Mouse (Mus musculus) layer of hippocampus, postnatal 36 days (tissue): ENCODE measurements at regions not wholly inside any gene's neighbourhood (a gene's known extent, or its start where the extent isn't known, plus 50 kb on each side); places are given as distances from the start of the nearest gene placed in this dataset.
A peak's percentile ranks its signal among the peaks of the same experiment; 100 is the strongest.

ENCODE experiments used
- DNase-seq, 2 experiments: peaks; one replicate each; pipeline ENCODE4 v3.0.0; 2022

DNA sequence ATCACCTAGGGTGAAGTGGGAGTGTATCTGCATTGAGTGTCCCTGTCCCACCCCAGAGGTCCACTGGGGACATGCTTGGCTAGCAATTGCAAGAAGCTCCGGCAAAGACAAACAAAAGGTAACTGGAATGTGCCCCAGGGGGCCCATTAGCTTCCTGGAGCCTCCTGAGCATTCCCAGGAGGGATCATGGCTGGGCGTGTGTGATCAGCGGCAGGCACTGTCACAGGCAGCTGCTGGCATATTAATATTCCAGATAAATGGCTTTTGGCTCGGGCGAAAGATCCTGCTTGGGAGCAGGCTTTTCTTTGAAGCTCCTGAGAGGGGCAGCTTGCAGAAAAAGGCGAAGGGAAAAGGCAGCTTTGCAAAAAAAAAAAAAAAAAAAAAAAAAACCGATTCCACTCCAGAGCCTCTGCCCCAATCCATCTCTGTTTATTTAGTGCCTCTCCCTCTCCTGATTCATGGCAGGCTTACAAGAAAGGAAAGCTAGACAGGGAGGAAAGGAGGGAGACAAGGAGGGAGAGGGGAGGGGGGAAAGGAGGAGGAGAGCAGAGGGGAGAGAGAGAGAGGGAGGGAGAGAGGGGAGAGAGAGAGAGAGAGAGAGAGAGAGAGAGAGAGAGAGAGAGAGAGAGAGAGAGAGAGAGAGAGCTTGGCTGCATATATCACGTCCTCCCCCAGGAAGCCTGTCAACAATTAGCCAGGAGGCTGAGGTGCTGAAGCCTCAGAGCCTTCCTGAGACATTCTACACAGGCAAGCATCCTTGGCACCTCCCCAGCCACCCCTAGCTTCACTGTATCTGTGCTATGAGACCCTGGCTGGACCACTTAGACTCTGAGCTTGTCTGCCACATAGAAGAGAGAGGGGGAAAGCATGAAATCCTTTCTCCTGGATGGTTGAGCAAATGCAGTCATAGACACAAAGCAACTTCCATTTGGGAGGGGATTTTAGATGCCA is 443.4 kb upstream of the Zmiz1 start:
- DNase-seq = peak in 1 of 2 experiments; percentile 26

DNA sequence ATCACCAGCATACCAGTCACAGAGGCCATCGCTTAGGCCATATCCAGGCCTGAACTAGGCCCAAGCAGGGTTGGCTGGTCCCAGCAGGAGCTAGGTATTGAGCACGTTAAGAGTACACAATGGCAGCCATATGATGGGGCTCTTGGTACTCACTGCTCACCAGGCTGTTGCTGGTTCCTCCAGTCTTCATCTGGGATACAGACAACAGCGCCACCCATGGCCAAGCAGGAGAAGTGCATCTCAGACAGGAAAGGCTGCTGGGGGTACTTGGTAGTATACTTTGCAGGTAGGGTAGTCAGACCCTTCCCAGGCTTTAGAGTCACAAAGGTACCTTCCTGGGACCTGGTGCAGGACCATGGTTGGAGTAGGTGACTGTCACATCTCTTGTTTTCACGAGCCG is 441.1 kb upstream of the Zmiz1 start:
- no peak for DNase-seq

DNA sequence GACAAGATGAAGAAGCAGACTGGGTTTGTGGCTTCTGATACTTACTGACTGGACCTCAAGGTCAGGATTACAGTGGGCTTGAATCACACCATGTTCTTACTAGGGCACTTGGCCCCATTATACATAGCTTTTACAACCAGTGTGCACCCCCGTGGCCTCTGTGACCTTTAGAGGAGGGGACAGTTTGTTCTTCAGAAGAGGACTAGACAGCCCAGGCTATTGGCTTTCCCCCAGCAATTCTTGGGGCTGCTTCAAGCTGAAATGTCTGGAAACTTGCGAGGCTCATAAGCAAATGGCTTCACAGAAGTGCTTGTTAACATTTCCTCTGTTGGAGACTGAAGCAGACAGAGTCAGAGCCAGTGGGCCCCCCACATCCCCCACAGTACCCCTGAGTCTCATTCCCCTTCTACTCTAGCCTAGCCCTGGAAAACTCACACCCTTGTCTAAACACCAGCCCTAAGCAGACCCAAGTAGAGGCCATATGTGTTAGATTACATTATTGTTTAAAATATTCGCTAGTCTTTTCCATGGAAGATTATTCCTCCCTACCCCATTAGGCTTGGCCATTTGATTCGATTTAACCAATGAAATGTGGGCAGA is 439.6 kb upstream of the Zmiz1 start:
- no peak for DNase-seq

DNA sequence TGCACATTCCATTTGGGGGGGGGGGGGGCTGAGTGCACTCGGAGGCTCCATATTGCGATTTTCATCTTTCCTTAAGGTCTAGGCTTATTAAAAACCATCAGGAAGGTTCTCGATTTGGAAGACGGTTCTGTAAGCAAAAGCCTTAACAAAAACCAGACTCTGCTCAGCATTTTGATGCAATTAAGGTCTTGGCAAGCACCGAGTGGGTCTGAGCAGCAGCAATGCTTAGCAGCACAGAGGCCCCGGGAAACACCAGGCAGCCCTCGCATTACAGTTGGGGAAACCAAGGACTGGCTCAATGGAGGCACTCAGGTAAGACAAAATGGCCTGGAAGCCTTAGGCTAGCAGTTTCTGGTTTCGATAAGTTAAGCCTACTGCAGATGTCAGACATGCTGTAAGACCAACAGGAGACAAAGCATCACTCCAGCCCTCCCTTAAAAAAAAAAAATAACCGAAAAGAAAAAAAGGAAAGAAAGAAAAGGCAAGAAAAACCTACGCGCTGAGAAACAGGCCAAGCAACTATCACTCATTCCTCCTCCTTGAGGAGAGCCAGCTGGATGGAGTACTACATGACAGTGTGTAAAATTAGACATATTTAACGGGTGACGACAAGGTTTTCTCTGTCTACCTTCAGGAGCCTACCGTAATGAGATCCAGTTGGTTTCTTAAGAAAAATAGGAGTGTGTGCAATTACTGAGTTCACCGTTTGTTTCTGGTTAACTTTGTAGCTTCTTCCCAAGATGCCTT is 436.3 kb upstream of the Zmiz1 start:
- no peak for DNase-seq

DNA sequence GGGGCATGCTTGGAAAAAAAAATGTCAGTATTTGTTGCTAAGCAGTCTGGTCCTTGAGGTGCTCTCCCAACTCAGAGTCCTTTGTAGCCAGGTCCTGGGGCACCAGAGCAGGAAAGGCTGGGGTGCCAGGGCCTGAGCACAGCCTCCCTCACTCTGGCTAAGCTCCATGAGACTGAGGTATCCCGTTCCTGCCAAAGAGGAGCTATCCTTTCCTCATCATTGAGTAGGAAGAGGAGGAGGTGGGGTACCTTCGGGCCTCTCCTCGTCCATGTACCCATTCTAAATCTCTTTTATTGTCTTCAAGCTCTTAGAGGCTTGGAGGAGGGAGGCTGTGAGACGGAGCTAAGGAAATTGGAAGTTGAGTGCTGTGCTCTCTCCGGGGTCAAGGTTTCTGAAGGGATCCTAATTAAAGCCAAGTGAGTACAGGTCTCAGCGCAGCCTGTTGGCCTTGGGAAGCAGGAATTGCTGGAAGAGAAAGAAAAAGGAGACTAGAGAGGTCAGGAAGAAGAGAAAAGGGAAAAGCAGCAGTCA is 435.6 kb upstream of the Zmiz1 start:
- no peak for DNase-seq

DNA sequence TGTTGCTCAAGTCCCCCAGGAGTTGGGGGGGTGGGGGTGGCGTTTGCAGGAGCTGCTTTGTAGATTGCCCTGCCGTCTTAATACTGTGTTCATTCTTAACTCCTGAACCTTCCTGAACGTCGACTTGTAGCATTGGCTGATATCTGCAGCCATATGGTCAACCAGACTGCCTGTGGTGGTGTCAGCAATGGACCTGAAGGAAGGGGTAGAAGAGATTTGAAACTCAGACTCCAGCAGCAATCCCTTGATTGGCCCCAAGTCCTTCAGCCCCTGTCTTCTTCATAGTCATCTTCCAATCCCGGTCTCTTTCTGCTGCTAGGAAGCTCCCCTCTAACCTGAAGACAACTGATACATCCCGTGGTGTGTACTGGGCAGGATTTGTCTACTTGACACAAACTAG is 433.9 kb upstream of the Zmiz1 start:
- no peak for DNase-seq

DNA sequence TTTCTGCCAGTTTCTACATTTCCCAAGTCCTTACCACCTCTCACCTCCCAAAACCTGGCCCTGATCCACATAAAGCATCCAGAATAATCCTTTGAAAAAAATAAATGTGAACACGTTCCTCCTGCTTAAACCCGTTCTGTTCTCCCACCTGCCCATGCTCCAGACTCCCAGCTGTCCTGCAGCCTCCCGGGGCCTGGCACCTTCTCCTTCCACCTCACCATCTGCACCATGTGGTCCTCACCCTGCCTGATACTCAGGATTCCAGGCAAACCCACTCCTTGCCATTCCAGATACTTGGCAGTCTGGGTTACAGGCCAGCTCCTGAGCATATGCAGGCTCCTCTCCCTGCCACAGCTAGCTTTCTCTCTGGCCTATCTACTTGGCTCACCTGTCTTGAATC is 431.9 kb upstream of the Zmiz1 start:
- DNase-seq = no peak

DNA sequence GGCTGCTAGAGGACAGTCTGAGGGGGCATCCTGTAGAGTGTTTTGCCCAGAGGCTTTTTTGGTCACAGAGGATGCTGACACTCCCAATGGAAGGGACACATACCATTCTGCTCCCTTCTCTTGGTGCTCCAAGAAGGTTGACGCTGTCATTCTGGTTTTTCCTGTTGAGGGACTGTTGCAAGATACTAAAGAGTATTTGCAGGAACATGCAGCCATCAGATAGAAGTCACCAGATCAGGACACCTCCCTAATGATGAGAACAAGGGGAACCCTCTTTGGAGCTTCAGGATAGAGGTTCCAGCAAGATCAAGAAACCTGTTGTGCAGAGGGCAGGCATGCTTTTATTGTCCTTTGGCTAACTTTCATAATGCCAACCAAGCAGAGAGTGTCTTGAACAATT is 431.1 kb upstream of the Zmiz1 start:
- no peak for DNase-seq

DNA sequence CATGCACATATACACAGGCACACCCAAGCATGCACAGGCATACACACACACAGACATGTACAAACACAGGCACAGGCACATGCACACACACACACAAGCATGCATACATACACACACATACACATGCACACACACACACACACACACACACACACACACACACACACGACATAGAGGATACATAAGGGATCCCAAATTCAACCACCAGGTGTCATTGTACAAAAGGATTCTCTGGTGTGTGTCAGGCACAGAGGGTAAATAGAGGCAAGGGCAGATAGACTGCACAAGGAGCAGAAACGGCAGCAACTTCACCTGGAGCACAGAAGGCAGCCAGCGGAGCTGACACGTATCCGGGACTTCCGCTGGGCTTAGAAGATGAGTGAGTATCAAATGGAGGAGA is 428.1 kb upstream of the Zmiz1 start:
- DNase-seq = no peak

DNA sequence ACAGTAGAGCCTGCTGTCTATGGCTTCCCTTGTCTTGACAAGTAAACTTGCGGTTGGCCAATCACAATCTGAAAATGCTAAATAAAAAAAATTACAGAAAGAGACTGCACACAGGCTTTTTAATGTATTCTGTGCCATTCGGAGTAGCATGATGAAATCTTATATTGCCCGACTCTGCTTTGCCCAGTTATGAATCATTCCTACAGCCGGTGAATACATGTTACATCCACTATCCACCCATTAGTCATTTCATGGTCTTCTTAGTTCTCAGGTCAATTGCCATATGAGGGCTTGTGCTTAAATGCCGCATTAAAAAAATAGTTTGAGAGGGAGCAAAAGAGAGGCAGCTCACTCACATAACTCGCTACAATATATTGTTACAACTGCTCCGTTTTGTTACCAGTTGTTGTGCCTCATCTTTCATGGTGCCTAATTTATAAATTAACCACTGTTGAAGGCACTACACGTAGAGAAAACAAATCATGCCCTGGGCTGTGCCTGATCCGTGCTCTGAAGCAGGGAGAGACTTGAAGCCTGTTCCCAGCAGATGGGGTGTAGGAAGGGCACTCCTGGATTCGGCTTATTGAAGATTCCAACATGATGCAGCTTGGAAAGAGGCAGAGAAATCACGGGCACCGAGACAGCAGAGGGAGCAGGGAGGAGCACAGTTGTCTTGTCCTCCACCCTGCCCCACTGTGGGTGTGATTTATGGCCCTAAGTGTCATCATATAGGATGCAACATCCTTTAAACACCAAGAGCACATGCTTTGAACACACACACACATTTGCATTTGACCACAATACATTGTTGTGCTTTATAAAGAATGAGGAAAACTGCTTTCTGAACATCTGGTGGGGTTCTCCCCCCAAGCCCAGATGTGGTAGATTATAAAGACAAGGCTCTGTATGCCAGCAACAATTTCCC is 427.0 kb upstream of the Zmiz1 start:
- DNase-seq = peak; percentile 27 to 41

DNA sequence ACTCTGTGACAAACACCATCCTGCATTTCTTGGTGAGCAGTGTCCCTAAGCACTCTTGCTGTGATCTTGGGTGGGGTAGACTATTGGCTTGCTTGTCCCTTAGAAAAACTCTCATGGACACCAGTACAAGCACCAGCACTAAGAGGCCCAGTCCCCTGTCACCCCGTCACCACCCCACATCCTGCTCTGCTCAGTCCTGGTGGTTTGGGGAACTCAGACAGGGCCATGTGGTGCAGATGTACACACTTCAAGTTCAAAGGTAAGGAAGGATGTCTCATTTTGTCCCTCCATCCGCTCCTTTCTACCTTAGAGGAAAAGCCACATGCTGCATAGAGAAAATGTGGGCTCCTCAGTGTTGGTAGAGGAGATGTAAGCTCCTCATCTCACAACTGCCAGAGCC is 426.1 kb upstream of the Zmiz1 start:
- no peak for DNase-seq

DNA sequence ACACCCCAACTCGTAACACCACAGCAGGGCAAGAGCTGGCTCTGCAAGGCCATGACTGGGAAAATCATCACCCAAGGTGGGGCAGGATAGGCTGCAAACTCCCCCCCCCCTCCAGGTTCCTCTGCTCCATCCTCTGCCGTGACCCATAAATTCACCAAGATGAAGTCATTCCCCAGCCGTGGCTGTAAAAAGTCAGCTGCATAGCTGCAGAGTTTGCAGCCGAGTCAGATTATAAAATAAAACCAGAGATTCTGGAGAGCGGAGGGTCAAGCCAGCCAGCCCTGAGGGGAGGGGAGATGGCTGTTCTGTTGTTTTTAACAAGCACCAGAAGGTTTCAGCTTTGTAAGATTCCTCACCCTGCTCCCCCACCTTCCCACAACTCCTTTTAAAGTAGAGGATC is 416.7 kb upstream of the Zmiz1 start:
- DNase-seq = no peak

DNA sequence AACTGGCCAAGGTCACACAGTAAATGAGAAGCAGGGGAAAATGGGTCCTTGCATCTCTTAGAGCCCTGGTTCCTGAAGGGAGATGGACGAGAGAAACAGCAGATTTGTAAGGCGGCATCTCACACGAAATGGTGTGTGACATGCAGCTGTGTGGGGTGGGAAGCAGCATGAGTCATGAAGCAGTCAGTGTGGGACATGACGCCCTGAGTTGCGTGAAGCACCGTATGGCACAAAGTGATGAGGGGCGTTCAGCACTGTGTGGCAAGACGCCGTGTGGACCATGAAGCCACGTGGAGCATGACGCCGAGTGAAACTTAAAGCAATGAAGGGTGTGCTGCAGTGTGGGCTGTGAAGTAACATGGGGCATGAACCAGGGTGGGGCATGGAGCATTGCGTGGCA is 414.9 kb upstream of the Zmiz1 start:
- no peak for DNase-seq

DNA sequence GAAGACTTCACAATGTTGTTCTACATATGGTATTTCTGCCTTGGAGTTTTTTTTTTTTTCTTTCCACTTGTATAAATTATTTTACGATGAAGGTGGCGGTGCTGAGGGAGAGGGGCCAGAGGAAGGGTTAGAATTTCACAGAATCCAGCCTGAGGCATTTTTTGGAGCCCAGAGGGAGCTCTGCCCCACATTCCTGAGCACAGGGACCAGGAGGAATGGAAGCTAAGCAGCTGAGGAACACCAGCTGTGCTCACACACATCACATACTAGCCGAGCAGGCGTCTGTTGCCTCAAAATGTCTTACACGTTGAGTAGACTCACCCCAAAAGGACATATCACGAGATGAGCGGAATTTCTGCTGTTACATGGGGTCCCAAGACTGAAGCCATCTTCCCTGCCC is 414.1 kb upstream of the Zmiz1 start:
- no peak for DNase-seq

DNA sequence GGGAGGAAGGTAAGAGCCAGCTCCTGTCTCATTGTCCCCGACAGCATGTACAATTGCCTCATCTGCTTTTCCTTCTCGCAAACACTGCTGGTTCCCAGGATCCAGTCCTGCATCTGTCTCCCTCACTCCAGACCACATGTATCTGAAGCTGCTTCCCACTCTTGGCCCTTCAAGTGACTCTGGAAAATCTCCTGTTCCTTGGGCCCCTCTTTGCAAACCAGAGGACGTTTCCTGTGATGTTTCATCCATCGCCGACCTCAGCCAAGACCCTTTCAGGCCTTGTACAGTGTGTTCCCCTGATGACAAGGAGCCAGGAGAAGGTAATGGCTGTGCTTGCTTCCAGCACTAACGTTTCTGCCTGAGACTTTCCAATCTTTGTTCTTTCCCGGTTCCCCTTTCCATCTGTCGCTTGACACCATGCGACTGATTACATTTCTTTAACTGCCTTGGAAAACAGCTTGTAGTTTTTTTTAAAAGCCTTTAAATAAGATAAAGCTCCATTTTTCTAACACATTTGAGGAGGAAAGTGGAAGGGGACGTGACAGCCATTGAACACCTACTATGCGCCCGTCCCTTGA is 408.2 kb upstream of the Zmiz1 start:
- DNase-seq = no peak

DNA sequence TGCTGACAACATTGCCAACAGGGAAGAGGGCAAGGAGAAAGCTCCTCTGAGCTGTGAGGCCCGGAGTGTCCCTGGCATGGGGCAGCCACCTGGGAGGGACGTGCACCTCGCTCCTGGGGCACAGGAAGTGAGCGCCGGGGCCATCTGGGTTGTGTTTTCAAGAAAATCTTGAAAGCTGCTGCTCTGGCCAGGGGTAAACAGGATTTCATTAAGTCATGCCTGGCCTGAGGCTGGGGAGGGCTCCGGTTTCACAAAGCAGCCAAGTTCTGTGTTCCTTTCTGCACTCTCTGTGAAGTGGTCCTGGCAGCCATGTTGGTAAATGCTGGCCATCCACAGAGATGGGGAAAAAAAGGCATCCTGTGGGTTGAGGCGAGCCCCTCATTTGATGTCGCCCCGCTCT is 406.8 kb upstream of the Zmiz1 start:
- DNase-seq = no peak

DNA sequence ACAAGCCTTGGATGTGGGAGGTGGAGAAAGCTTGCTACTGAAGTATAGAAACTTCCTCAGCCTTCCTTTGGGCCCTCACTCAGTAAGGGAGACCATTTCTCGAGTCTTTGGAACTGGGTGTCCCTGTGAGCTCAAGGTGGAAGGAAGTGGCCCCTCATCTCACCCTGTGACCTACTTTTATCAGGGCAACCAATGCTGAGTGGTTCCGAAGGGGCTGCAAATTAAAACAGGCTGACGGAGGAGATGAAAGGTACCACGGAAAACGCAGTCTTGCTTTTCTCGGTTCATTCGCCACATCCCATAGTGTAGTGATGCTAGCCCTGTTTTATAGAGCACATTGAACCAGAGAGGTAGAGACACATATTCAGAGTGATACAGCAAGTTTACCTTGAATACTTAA is 399.6 kb upstream of the Zmiz1 start:
- no peak for DNase-seq

DNA sequence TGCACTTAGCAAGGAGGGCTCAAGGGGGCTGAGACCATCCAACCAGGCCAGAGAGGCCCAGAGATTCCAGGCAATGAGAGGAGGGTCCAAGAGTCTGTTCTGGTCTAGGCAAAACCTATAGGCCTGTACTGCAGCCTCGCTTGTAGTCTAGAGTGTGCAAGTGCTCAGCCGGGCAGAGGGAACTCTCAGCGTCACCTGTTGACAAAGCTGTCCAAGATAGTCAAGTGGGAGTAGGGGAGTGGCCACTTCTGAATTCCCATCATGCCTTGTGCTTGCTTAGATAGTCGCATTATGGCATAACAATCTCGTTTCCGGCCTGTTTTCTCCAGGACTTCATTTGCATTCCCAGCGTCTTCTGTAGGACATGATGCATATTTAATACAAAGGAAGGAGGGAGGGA is 398.7 kb upstream of the Zmiz1 start:
- no peak for DNase-seq

DNA sequence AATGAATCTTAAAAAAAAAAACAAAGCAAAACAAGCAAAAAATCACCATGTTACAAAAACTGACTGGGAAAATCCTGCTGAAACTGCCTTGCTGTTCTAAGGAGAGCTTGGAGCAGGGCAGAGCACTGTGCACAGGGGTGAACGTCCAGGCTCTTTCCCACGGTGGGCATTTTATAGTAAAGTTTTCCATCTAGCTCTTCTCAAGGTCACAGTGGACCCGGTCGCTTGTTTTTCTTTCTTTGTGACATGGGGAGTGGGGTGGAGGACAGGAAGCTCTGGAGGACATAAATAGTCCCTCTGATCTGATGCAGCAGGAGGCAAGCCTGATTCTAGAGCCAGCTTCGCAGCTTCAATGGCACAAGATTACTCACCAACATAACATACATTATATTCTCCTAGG is 395.9 kb upstream of the Zmiz1 start:
- DNase-seq = no peak

DNA sequence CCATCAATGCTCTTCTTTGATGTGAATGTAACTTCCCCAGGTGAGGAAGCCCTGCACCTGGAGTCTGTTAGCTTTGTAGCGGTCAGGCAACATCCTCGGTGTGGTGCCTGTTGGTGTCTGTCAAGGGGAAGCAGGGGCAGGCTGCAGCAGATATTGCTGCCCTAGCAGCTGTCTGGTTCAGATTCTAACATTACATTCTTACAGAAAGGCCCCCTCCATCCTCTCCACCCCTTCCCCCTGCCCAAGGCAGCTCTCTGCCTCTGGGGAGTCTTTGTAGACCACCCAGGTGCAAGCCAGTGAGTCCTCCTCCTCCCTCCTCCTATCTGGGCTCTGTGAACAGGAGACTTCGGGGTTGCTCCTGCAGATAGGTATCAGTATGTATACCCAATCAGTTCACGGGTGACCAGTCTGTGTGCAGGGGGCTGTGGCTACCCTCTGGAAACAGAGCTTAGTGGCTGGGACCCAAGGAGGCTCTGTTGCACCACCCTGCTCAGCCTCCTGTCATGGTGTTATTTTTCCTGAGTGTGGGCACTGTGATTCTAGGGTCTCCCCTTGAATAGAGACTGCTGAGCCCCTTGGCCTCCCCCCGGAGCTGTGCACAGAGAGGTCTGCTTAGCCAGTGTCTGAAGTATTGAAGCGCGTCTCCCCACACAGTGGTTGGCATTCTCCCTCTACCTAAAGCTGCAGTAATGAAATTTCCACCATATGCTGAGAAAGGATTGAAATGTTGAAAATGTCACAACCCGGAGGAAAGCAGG is 394.6 kb upstream of the Zmiz1 start:
- no peak for DNase-seq

DNA sequence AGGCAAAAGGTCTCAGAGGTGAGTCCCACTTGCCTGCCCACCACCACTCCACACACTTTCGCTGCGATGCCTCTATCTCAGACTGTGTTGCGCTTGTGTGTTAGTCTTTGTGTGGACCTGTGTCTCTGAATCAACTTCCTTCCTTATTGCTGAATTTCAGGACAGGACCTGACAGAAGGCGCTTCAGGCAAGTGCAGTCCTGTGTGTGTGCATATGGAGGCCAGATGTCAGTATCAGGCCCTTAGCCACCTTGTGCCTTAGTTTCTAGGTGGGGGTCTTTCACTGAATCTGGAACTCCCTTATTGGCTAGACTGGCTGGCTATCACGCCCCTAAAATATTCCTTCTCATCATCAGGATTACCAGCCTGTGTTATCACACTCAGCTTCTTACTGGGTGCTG is 391.6 kb upstream of the Zmiz1 start:
- no peak for DNase-seq
